Mouse (Mus musculus) heart, embryonic 13.5 days (tissue): Measurements from ENCODE around the gene Aagab. TPM values are rescaled to one million over a fixed set of nuclear protein-coding genes. Genes with fewer than 3 reads are reported as not detected.

Experiments used
- ATAC-seq: fragments of 200-750 bp; cut with Nextera tagmentation; 2 replicates; pipeline ENCODE4 v1.8.0; 2017; ENCODE audit warnings: moderate TSS enrichment; ENCODE audit not compliant: insufficient number of reproducible peaks, low FRiP score, low TSS enrichment; ENCODE audit errors: extremely low read depth
- H3K27ac ChIP-seq: fragments of 300-500 bp; sonication (generic); replicated peaks from 2 replicates; pipeline ENCODE4 v1.5.1; 2015; ENCODE audit warnings: moderate library complexity, mild to moderate bottlenecking, inconsistent platforms
- H3K27me3 ChIP-seq: fragments of 300-500 bp; sonication (generic); replicated peaks from 2 replicates; pipeline ENCODE4 v1.6.1; 2015; ENCODE audit warnings: mild to moderate bottlenecking, inconsistent platforms
- H3K36me3 ChIP-seq: fragments of 300-500 bp; sonication (generic); 2 replicates; pipeline ENCODE4 v1.6.1; 2015; ENCODE audit warnings: mild to moderate bottlenecking, inconsistent platforms
- H3K4me1 ChIP-seq: fragments of 300-500 bp; sonication (generic); 2 replicates; pipeline ENCODE4 v1.6.1; 2015; ENCODE audit warnings: inconsistent platforms
- H3K4me2 ChIP-seq: fragments of 300-500 bp; sonication (generic); 2 replicates; pipeline ENCODE4 v1.6.1; 2015; ENCODE audit warnings: inconsistent platforms, mild to moderate bottlenecking, moderate library complexity
- H3K4me3 ChIP-seq: fragments of 300-500 bp; sonication (generic); 2 replicates; pipeline ENCODE4 v1.5.1; 2015; ENCODE audit warnings: moderate library complexity, mild to moderate bottlenecking, inconsistent platforms
- H3K9ac ChIP-seq: fragments of 300-500 bp; sonication (generic); 2 replicates; pipeline ENCODE4 v1.6.1; 2015; ENCODE audit warnings: inconsistent platforms, mild to moderate bottlenecking, moderate library complexity
- H3K9me3 ChIP-seq: fragments of 300-500 bp; sonication (generic); 2 replicates; pipeline ENCODE4 v1.6.1; 2016; ENCODE audit warnings: inconsistent platforms
- WGBS: fragments of 180-500 bp; shearing (Covaris S2); methylation state at CpG from one replicate; pipeline ENCODE4 v1.1.7; 2015; ENCODE audit warnings: mixed read lengths; 5-methylcytosine and 5-hydroxymethylcytosine counted together
- polyA plus RNA-seq: library from polyadenylated mRNA; unstranded; fragments of >200 nt; fragmentation: Nextera tagmentation; extraction: Ambion mirVana; gene quantifications from 2 replicates; pipeline ENCODE4 v1.2.1, GENCODE M21; 2015

The Aagab gene
- polyA plus RNA-seq, 1 experiment from 2014 or later, result 21.8 TPM

GRCm38 (mm10) chr9:63623895-63624569 lies 21.6 kb downstream of the Aagab start:
- Histone ChIP-seq H3K36me3 (peaks cover 71% of the 10 kb centered on the region), H3K9ac (no peak overlapping the region), H3K27me3 (no peaks in the 10 kb centered on the region), H3K27ac (no peak overlapping the region), H3K4me2 (no peak overlapping the region), H3K4me1 (no peaks in the 10 kb centered on the region), H3K9me3 (no peaks in the 10 kb centered on the region), H3K4me3 (no peak overlapping the region)
- WGBS, result 88% methylated on average over 15 of the region's 15 CpGs
- no peak for ATAC-seq

- WGBS, result 89% methylated on average over 9 of the region's 9 CpGs
- Histone ChIP-seq H3K27me3 (no peaks in the 10 kb centered on the region), H3K4me3 (no peak overlapping the region), H3K27ac (no peak overlapping the region), H3K9ac (no peak overlapping the region), H3K4me1 (no peaks in the 10 kb centered on the region), H3K4me2 (no peak overlapping the region), H3K36me3 (peaks cover 71% of the 10 kb centered on the region), H3K9me3 (no peaks in the 10 kb centered on the region)
- ATAC-seq, result no peak
Measured at GRCm38 (mm10) chr9:63625090-63625756, 22.8 kb downstream of the Aagab start.

- Histone ChIP-seq H3K9ac (no peak overlapping the region), H3K4me3 (no peak overlapping the region), H3K4me1 (0 out of 2 replicates have a peak, but pooled peaks cover 4% of the 10 kb centered on the region), H3K4me2 (no peak overlapping the region), H3K9me3 (no peaks in the 10 kb centered on the region), H3K27ac (no peak overlapping the region), H3K27me3 (no peaks in the 10 kb centered on the region), H3K36me3 (peaks cover 75% of the 10 kb centered on the region)
- no peak for ATAC-seq
- WGBS, result 95% methylated on average over 4 of the region's 4 CpGs
Measured at GRCm38 (mm10) chr9:63632045-63632444, 29.6 kb downstream of the Aagab start.

- Histone ChIP-seq H3K9me3 (no peaks in the 10 kb centered on the region), H3K27ac (no peak overlapping the region), H3K4me3 (no peak overlapping the region), H3K4me1 (0 out of 2 replicates have a peak, but pooled peaks cover 4% of the 10 kb centered on the region), H3K4me2 (no peak overlapping the region), H3K36me3 (peaks cover 77% of the 10 kb centered on the region), H3K27me3 (no peaks in the 10 kb centered on the region), H3K9ac (no peak overlapping the region)
- ATAC-seq, result no peak
- WGBS, result 84% methylated on average over 11 of the region's 11 CpGs
Measured at GRCm38 (mm10) chr9:63632924-63633323, 30.5 kb downstream of the Aagab start.

- H3K4me1 ChIP-seq, result 0 out of 2 replicates have a peak, but pooled peaks cover 4% of the 10 kb centered on the region
- ATAC-seq, result no peak
- no peak overlapping the region for H3K4me3 ChIP-seq
- peaks cover 77% of the 10 kb centered on the region for H3K36me3 ChIP-seq
- H3K4me2 ChIP-seq, result no peak overlapping the region
- no peaks in the 10 kb centered on the region for H3K9me3 ChIP-seq
- 78% methylated on average over 7 of the region's 7 CpGs for WGBS
- H3K27me3 ChIP-seq, result no peaks in the 10 kb centered on the region
- H3K27ac ChIP-seq, result no peak overlapping the region
- no peak overlapping the region for H3K9ac ChIP-seq
Measured at GRCm38 (mm10) chr9:63633334-63633733, 30.9 kb downstream of the Aagab start.

- Histone ChIP-seq H3K4me2 (no peak overlapping the region), H3K27ac (no peak overlapping the region), H3K9ac (no peak overlapping the region), H3K4me3 (no peak overlapping the region), H3K9me3 (no peaks in the 10 kb centered on the region), H3K36me3 (peaks cover 73% of the 10 kb centered on the region), H3K27me3 (no peaks in the 10 kb centered on the region), H3K4me1 (0 out of 2 replicates have a peak, but pooled peaks cover 4% of the 10 kb centered on the region)
- WGBS, result 73% methylated on average over 7 of the region's 7 CpGs
- no peak for ATAC-seq
Measured at GRCm38 (mm10) chr9:63636113-63636512, 33.7 kb downstream of the Aagab start.

- Histone ChIP-seq H3K4me2 (no peak overlapping the region), H3K4me1 (peaks cover 10% of the 10 kb centered on the region), H3K9me3 (no peaks in the 10 kb centered on the region), H3K9ac (no peak overlapping the region), H3K36me3 (peaks cover 87% of the 10 kb centered on the region), H3K27ac (peak overlapping the region; percentile 36; the same call in 1 of the 2 replicates), H3K4me3 (no peak overlapping the region), H3K27me3 (no peaks in the 10 kb centered on the region)
- 86% methylated on average over 4 of the region's 4 CpGs for WGBS
- ATAC-seq, result no peak
Measured at GRCm38 (mm10) chr9:63641983-63642646, 39.7 kb downstream of the Aagab start.

- no peaks in the 10 kb centered on the region for H3K27me3 ChIP-seq
- no peak for ATAC-seq
- H3K36me3 ChIP-seq, result peaks cover 90% of the 10 kb centered on the region
- peaks cover 18% of the 10 kb centered on the region for H3K4me1 ChIP-seq
- no peak overlapping the region for H3K4me3 ChIP-seq
- H3K27ac ChIP-seq, result no peak overlapping the region
- H3K4me2 ChIP-seq, result no peak overlapping the region
- 92% methylated on average over 6 of the region's 6 CpGs for WGBS
- H3K9me3 ChIP-seq, result no peaks in the 10 kb centered on the region
- no peak overlapping the region for H3K9ac ChIP-seq
Measured at GRCm38 (mm10) chr9:63644011-63644410, 41.6 kb downstream of the Aagab start.

GRCm38 (mm10) chr9:63645084-63645483 lies 42.6 kb downstream of the Aagab start:
- peaks cover 18% of the 10 kb centered on the region for H3K4me1 ChIP-seq
- H3K27me3 ChIP-seq, result no peaks in the 10 kb centered on the region
- 78% methylated on average over 8 of the region's 8 CpGs for WGBS
- no peak for ATAC-seq
- no peak overlapping the region for H3K27ac ChIP-seq
- no peak overlapping the region for H3K4me3 ChIP-seq
- no peak overlapping the region for H3K9ac ChIP-seq
- no peaks in the 10 kb centered on the region for H3K9me3 ChIP-seq
- H3K36me3 ChIP-seq, result peaks cover 91% of the 10 kb centered on the region
- no peak overlapping the region for H3K4me2 ChIP-seq

- ATAC-seq, result no peak
- Histone ChIP-seq H3K4me3 (no peak overlapping the region), H3K9me3 (no peaks in the 10 kb centered on the region), H3K4me1 (peaks cover 36% of the 10 kb centered on the region), H3K9ac (no peak overlapping the region), H3K27ac (0 out of 2 replicates have a peak overlapping the region, but pooled peaks have one; percentile 15), H3K27me3 (no peaks in the 10 kb centered on the region), H3K4me2 (no peak overlapping the region), H3K36me3 (peaks cover 94% of the 10 kb centered on the region)
- 78% methylated on average over 9 of the region's 9 CpGs for WGBS
Measured at GRCm38 (mm10) chr9:63647581-63648519, 45.4 kb downstream of the Aagab start.

- no peak overlapping the region for H3K4me3 ChIP-seq
- H3K27ac ChIP-seq, result no peak overlapping the region
- H3K4me2 ChIP-seq, result no peak overlapping the region
- WGBS, result 71% methylated on average over 9 of the region's 9 CpGs
- no peak overlapping the region for H3K9ac ChIP-seq
- H3K36me3 ChIP-seq, result peaks cover 95% of the 10 kb centered on the region
- H3K27me3 ChIP-seq, result no peaks in the 10 kb centered on the region
- no peak for ATAC-seq
- peaks cover 38% of the 10 kb centered on the region for H3K4me1 ChIP-seq
- H3K9me3 ChIP-seq, result no peaks in the 10 kb centered on the region
Measured at GRCm38 (mm10) chr9:63648520-63648918, 46.1 kb downstream of the Aagab start.
